ENCODE assay signal across 33 mouse cellular contexts in the genomic region with DNA sequence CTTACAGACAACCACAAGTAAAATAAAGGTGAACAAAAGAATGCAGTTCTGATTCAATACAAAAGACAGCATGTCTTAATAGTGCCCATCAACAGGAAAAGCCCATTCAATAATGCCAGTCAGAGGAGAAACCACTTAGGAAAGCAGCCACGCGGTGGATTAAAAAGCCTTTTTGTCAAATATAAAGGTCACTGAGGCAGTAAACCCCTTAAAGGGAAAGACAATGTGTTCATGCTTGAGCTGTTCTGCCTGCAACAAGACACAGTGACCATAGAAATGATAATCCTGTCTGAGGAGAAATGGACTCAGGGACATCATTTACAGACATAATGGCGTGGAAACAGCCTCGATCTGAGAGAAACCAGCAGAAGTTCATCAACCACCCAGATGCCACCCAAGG.
DNase-seq lines count a peak whose midpoint lies in the region; ATAC-seq lines count a peak whose summit lies in the region.
"Had no signal": no experiment of that assay in that cellular context is flagged by ENCODE, and none has a peak within 500 bp of the region (broad histone marks: within the 10 kb centered on the region; RNA-seq: fewer than 3 reads in every experiment).

No protein-coding gene starts in this region.

- H3K9me3 ChIP-seq in hindbrain, embryonic 15.5 days, result no peaks in the 10 kb centered on the region
- H3K9me3 ChIP-seq in hindbrain, embryonic 12.5 days (replicated peaks), result no peaks in the 10 kb centered on the region
- no peaks in the 10 kb centered on the region for H3K9me3 ChIP-seq in neural tube, embryonic 13.5 days
- H3K9me3 ChIP-seq: embryonic facial prominence, embryonic 10.5 days; embryonic facial prominence, embryonic 15.5 days; forebrain, embryonic 12.5 days; heart, embryonic 12.5 days; limb, embryonic 10.5 days; limb, embryonic 15.5 days; liver, embryonic 13.5 days had no signal

- 14% methylated on average over 4 of the region's 4 CpGs for WGBS in hindbrain, embryonic 15.5 days
- WGBS in hindbrain, embryonic 12.5 days, result 35% methylated on average over 4 of the region's 4 CpGs
- 21% methylated on average over 4 of the region's 4 CpGs for WGBS in neural tube, embryonic 13.5 days

- ATAC-seq in hindbrain, embryonic 15.5 days (ENCODE audit: low FRiP score, low read depth), result no peak
- no peak for ATAC-seq in hindbrain, embryonic 12.5 days (ENCODE audit: low FRiP score)
- ATAC-seq in neural tube, embryonic 13.5 days (ENCODE audit: low read depth), result no peak
- ATAC-seq: activated CD4-positive, CD25-positive, alpha-beta regulatory T cell, adult 4 months; lung, postnatal 0 days had no signal

- H3K36me3 ChIP-seq in hindbrain, embryonic 15.5 days, result no peaks in the 10 kb centered on the region
- H3K36me3 ChIP-seq in hindbrain, embryonic 12.5 days, result no peaks in the 10 kb centered on the region
- H3K36me3 ChIP-seq in neural tube, embryonic 13.5 days, result no peaks in the 10 kb centered on the region
- H3K36me3 ChIP-seq: embryonic facial prominence, embryonic 10.5 days; embryonic facial prominence, embryonic 15.5 days; forebrain, embryonic 12.5 days; heart, embryonic 12.5 days; limb, embryonic 10.5 days; limb, embryonic 15.5 days; liver, embryonic 13.5 days had no signal

- H3K27me3 ChIP-seq in hindbrain, embryonic 15.5 days, result no peaks in the 10 kb centered on the region
- no peaks in the 10 kb centered on the region for H3K27me3 ChIP-seq in hindbrain, embryonic 12.5 days
- no peaks in the 10 kb centered on the region for H3K27me3 ChIP-seq in neural tube, embryonic 13.5 days
- H3K27me3 ChIP-seq: CH12.LX; embryonic facial prominence, embryonic 15.5 days; forebrain, embryonic 12.5 days; heart, embryonic 12.5 days; limb, embryonic 15.5 days; liver, embryonic 13.5 days had no signal

- H3K4me3 ChIP-seq in hindbrain, embryonic 15.5 days, result no peak overlapping the region
- H3K4me3 ChIP-seq in hindbrain, embryonic 12.5 days, result no peak overlapping the region
- H3K4me3 ChIP-seq in neural tube, embryonic 13.5 days, result no peak overlapping the region
- H3K4me3 ChIP-seq: embryonic facial prominence, embryonic 10.5 days; embryonic facial prominence, embryonic 15.5 days; forebrain, embryonic 12.5 days; gastrocnemius, adult 2 months; heart, adult 2 months; heart, embryonic 12.5 days; limb, embryonic 10.5 days; limb, embryonic 15.5 days; liver, embryonic 13.5 days had no signal

- no peak overlapping the region for H3K4me2 ChIP-seq in hindbrain, embryonic 15.5 days
- no peak overlapping the region for H3K4me2 ChIP-seq in hindbrain, embryonic 12.5 days (replicated peaks)
- no peak overlapping the region for H3K4me2 ChIP-seq in neural tube, embryonic 13.5 days
- H3K4me2 ChIP-seq: embryonic facial prominence, embryonic 15.5 days; forebrain, embryonic 12.5 days; heart, embryonic 12.5 days; limb, embryonic 15.5 days; liver, embryonic 13.5 days had no signal

- DNase-seq in embryo, embryonic 10 days (ENCODE audit: low spot score), result peak; percentile 7
- DNase-seq in embryo, embryonic 11 days, result no peak
- no peak for DNase-seq in neural tube, embryonic 10.5 days (ENCODE audit: extremely low spot score, low spot score)
- peak; percentile 61 for DNase-seq in retina, postnatal 1 day
- no peak for DNase-seq in c-Kit-positive CD71-positive TER-119-positive erythroid progenitor cells, embryonic 14.5 days (ENCODE audit: low spot score)
- DNase-seq: adrenal gland, adult 8-10 months; cerebellum, adult 11 months; cerebellum, adult 9-10 months; cerebellum, postnatal 36 days; gastrocnemius, adult 2 months; heart, adult 2 months; heart, postnatal 4 days; kidney, adult 2 months; layer of hippocampus, adult 9-11 months; liver, embryonic 13.5 days; lung, adult 18-20 months; lung, postnatal 4 days; right cerebral cortex, adult 18-20 months; spleen, adult 18-20 months; thymus, postnatal 14 days had no signal

- H3K4me1 ChIP-seq in hindbrain, embryonic 15.5 days (replicated peaks), result peaks cover 11% of the 10 kb centered on the region
- H3K4me1 ChIP-seq in hindbrain, embryonic 12.5 days, result peaks cover 7% of the 10 kb centered on the region
- peaks cover 11% of the 10 kb centered on the region for H3K4me1 ChIP-seq in neural tube, embryonic 13.5 days (replicated peaks)
- H3K4me1 ChIP-seq: embryonic facial prominence, embryonic 15.5 days; heart, embryonic 12.5 days; limb, embryonic 10.5 days; limb, embryonic 15.5 days; liver, embryonic 13.5 days had no signal

- no peak overlapping the region for H3K9ac ChIP-seq in hindbrain, embryonic 15.5 days
- no peak overlapping the region for H3K9ac ChIP-seq in hindbrain, embryonic 12.5 days
- H3K9ac ChIP-seq in neural tube, embryonic 13.5 days, result no peak overlapping the region
- H3K9ac ChIP-seq: embryonic facial prominence, embryonic 15.5 days; forebrain, embryonic 12.5 days; heart, embryonic 12.5 days; limb, embryonic 15.5 days; liver, embryonic 13.5 days had no signal

- H3K27ac ChIP-seq in hindbrain, embryonic 15.5 days (replicated peaks), result 0 out of 2 replicates have a peak overlapping the region, but pooled peaks have one; percentile 30
- no peak overlapping the region for H3K27ac ChIP-seq in hindbrain, embryonic 12.5 days
- 0 out of 2 replicates have a peak overlapping the region, but pooled peaks have one; percentile 20 for H3K27ac ChIP-seq in neural tube, embryonic 13.5 days (replicated peaks)
- H3K27ac ChIP-seq: embryonic facial prominence, embryonic 10.5 days; embryonic facial prominence, embryonic 15.5 days; forebrain, embryonic 12.5 days; gastrocnemius, adult 2 months; heart, adult 2 months; kidney, postnatal 0 days; limb, embryonic 10.5 days; limb, embryonic 15.5 days; liver, embryonic 13.5 days had no signal

Comparison
In these comparisons a context has a peak if more than half of its experiments do, and no peak if none do; other contexts are left out.
1. DNase-seq: peak in embryo, embryonic 10 days (single experiment) and retina, postnatal 1 day (single experiment); none in embryo, embryonic 11 days (single experiment), neural tube, embryonic 10.5 days (single experiment) and c-Kit-positive CD71-positive TER-119-positive erythroid progenitor cells, embryonic 14.5 days (single experiment).